Mouse (Mus musculus) forebrain, embryonic 14.5 days (tissue): Measurements from ENCODE around the gene Map3k5. TPM values are rescaled to one million over a fixed set of nuclear protein-coding genes. Genes with fewer than 3 reads are reported as not detected.
A peak's percentile ranks its signal among the peaks of the same experiment; 100 is the strongest.

Experiments
- ATAC-seq: fragments of 200-750 bp; cut with Nextera tagmentation; 2 replicates; pipeline ENCODE4 v1.8.0; 2017; ENCODE audit warnings: mild to moderate bottlenecking, moderate library complexity
- DNase-seq: peaks from one replicate; pipeline ENCODE4 v3.0.0-alpha.2; 2015; ENCODE audit warnings: low spot score
- H3K27ac ChIP-seq: fragments of 300-500 bp; sonication (generic); 2 replicates; pipeline ENCODE4 v1.5.1; 2014; ENCODE audit warnings: low read depth, mild to moderate bottlenecking, control low read depth, low read length, moderate library complexity
- H3K27me3 ChIP-seq: fragments of 300-500 bp; sonication (generic); replicated peaks from 2 replicates; pipeline ENCODE4 v1.6.1; 2014; ENCODE audit warnings: low read length, control low read depth, mixed read lengths; ENCODE audit not compliant: control insufficient read depth, insufficient read depth
- H3K36me3 ChIP-seq: fragments of 300-500 bp; sonication (generic); 2 replicates; pipeline ENCODE4 v1.6.1; 2014; ENCODE audit warnings: low read length, control low read depth; ENCODE audit not compliant: control insufficient read depth, insufficient read depth
- H3K4me1 ChIP-seq: fragments of 300-500 bp; sonication (generic); 2 replicates; pipeline ENCODE4 v1.6.1; 2014; ENCODE audit warnings: antibody characterized with exemption, low read length, control low read depth; ENCODE audit not compliant: control insufficient read depth, insufficient read depth
- H3K4me2 ChIP-seq: fragments of 300-500 bp; sonication (generic); 2 replicates; pipeline ENCODE4 v1.6.1; 2014; ENCODE audit warnings: mild to moderate bottlenecking, control low read depth, low read length
- H3K4me3 ChIP-seq: fragments of 300-500 bp; sonication (generic); 2 replicates; pipeline ENCODE4 v1.5.1; 2014; ENCODE audit warnings: low read depth, low read length, control low read depth
- H3K9ac ChIP-seq: fragments of 300-500 bp; sonication (generic); 2 replicates; pipeline ENCODE4 v1.6.1; 2014; ENCODE audit warnings: mild to moderate bottlenecking, low read length, control low read depth, moderate library complexity
- H3K9me3 ChIP-seq: fragments of 300-500 bp; sonication (generic); replicated peaks from 2 replicates; pipeline ENCODE4 v1.6.1; 2016; ENCODE audit warnings: low read length, control low read depth, mixed read lengths; ENCODE audit not compliant: control insufficient read depth
- WGBS: fragments of 180-500 bp; shearing (Covaris S2); extraction: QIAGEN DNeasy Blood & Tissue Kit; methylation state at CpG from one replicate; pipeline ENCODE4 v1.1.7; 2014; 5-methylcytosine and 5-hydroxymethylcytosine counted together
- polyA plus RNA-seq: library from polyadenylated mRNA; unstranded; fragments of >200 nt; fragmentation: Nextera tagmentation; extraction: Ambion mirVana; gene quantifications from 2 replicates; pipeline ENCODE4 v1.2.1, GENCODE M21; 2014

Gene Map3k5
- polyA plus RNA-seq, 1 experiment from 2014 or later = 0.72 TPM

DNA sequence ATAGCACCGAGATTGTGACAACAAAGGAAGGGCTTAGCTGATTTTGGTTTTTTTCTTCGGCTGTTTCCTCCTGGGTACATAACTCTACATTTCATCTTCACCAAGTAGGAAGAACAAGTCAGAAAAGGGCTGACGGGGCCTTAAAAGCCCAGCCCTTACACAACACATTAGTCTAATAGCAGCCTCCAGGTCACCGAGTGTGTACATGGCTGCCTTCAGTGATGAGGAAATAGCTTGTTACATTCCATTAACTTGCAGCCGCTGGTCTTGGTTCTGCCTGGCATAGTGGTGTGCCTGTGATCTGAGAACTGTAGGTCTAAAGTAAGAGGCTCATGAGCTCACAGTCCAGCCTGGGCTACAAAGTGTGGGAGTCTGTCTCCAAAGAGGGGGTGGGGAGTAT lies 230.5 kb downstream of the Map3k5 start:
- H3K4me3 ChIP-seq = no peak overlapping the region
- ATAC-seq = no peak
- WGBS = 95% methylated on average over 5 of the region's 5 CpGs

DNA sequence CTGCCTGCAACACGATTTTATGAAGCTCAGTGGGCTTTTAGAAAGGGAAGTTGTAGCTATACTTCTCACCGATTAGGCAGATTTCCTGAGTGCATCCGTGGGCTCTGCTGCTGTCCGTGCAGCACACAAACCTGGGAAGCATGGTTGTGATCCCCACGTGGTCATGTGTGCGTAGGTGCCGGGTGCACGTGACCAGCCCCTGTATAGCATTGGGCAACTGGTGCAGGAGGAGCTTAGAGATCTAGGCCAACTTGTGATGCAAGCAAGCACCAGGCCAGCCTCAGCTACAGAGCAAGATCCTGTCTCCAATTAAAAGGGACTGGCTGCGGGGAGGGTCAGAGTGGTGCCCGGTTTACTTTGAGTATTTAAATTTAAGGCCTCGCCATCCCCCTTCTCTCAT lies 232.5 kb downstream of the Map3k5 start:
- Histone ChIP-seq H3K27me3 (no peaks in the 10 kb centered on the region), H3K9ac (no peak overlapping the region), H3K4me1 (peaks cover 14% of the 10 kb centered on the region), H3K4me3 (no peak overlapping the region), H3K4me2 (no peak overlapping the region), H3K9me3 (no peaks in the 10 kb centered on the region), H3K36me3 (no peaks in the 10 kb centered on the region), H3K27ac (no peak overlapping the region)
- no peak for ATAC-seq
- 74% methylated on average over 11 of the region's 11 CpGs for WGBS
- no peak for DNase-seq

More for the DNA sequence above, 230.5 kb downstream of the Map3k5 start:
- H3K9me3 ChIP-seq = no peaks in the 10 kb centered on the region
- no peak overlapping the region for H3K9ac ChIP-seq
- no peak overlapping the region for H3K27ac ChIP-seq
- DNase-seq = no peak
- H3K27me3 ChIP-seq = no peaks in the 10 kb centered on the region
- H3K36me3 ChIP-seq = no peaks in the 10 kb centered on the region
- H3K4me1 ChIP-seq = no peaks in the 10 kb centered on the region
- no peak overlapping the region for H3K4me2 ChIP-seq

DNA sequence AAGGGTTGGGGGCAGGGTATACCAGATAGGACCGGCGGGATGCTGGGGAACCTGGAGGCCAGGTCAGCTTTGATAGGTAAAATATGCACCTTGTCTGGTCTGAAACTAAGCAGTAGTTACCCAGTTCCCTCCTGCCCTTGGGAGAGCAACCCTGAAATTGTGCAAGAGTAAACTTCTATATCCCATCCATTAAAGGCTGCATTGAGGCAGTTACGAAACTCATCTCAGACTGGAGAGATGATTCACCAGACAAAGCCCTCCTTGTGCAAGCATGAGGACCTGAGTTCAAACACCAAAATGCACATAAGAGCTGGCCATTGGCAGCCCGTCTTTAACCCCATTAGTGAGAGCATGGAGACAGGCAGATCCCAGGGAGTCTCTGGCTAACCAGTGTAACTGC lies 233.2 kb downstream of the Map3k5 start:
- ATAC-seq (no peak), DNase-seq (no peak)
- Histone ChIP-seq H3K4me1 (peaks cover 14% of the 10 kb centered on the region), H3K27me3 (no peaks in the 10 kb centered on the region), H3K4me2 (no peak overlapping the region), H3K36me3 (no peaks in the 10 kb centered on the region), H3K9ac (no peak overlapping the region), H3K4me3 (no peak overlapping the region), H3K27ac (no peak overlapping the region), H3K9me3 (no peaks in the 10 kb centered on the region)
- WGBS = 94% methylated on average over 4 of the region's 4 CpGs

DNA sequence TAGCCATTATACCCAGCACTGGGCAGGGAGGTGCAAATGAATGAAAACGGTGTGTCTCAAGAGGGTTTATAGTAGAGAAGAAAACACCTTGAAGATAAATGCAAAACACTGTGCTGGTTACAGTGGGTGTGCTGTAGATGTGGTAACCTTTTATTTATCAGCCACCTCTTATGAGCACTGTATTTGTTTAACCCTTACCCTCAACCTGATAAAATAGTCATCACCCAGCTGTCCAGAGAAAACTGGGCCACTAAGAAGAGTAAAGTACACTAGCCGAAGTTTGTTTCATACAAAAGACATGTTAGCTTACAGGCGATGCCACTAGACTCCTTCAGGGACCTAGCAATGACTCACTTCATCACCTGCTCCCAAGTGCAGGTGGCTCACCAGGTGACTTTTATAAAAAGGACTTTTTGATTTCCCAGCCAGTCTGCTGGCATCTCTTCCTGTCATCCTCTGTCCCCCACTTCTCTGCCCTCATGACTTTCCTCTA lies 235.0 kb downstream of the Map3k5 start:
- H3K4me2 ChIP-seq = no peak overlapping the region
- no peaks in the 10 kb centered on the region for H3K9me3 ChIP-seq
- no peaks in the 10 kb centered on the region for H3K36me3 ChIP-seq
- ATAC-seq = no peak
- no peak overlapping the region for H3K4me3 ChIP-seq
- H3K4me1 ChIP-seq = peaks cover 14% of the 10 kb centered on the region
- 88% methylated on average over 3 of the region's 3 CpGs for WGBS
- no peak overlapping the region for H3K9ac ChIP-seq
- DNase-seq = no peak
- H3K27me3 ChIP-seq = no peaks in the 10 kb centered on the region
- H3K27ac ChIP-seq = no peak overlapping the region

DNA sequence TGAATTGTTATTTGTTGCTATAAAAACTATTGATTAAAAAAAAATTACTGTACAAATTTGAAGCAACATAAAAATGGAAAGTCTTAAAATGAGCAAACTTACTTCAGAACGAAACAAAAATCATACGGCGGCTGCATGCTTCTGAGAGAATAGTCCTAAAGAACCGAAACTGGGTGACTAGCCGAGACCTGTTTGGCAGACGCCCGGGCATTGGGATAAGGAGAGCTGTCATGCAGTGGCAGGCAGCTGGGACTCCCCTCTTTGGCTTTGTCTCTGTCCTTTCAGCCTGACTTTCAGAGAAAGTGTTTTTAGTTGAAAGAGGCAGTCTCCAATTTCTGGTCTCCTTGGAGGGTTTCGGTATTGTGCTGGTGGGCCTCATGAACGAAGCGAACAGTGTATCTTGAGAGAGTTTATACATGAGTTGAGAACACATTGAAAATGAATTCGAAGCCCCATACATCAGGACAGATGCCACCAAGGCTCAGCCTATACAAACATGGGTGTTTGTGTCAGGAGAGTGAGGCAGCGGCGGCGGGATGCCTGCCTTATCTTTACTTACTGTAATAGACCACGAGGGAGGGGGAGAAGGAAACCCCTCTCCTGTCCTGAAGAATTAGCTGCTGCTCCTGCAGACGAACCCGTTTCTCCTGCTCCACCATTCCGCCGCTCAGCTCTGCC lies 235.8 kb downstream of the Map3k5 start:
- peak overlapping the region; percentile 56 for H3K9ac ChIP-seq
- no peaks in the 10 kb centered on the region for H3K9me3 ChIP-seq
- no peak; the same call in 1 of the 2 replicates for ATAC-seq
- WGBS = 18% methylated on average over 19 of the region's 19 CpGs
- no peaks in the 10 kb centered on the region for H3K36me3 ChIP-seq
- no peak overlapping the region for H3K27ac ChIP-seq
- H3K4me3 ChIP-seq = peak overlapping the region; percentile 23
- H3K27me3 ChIP-seq = no peaks in the 10 kb centered on the region
- DNase-seq = peak; percentile 39
- peak overlapping the region; percentile 63 for H3K4me2 ChIP-seq
- H3K4me1 ChIP-seq = peaks cover 14% of the 10 kb centered on the region

DNA sequence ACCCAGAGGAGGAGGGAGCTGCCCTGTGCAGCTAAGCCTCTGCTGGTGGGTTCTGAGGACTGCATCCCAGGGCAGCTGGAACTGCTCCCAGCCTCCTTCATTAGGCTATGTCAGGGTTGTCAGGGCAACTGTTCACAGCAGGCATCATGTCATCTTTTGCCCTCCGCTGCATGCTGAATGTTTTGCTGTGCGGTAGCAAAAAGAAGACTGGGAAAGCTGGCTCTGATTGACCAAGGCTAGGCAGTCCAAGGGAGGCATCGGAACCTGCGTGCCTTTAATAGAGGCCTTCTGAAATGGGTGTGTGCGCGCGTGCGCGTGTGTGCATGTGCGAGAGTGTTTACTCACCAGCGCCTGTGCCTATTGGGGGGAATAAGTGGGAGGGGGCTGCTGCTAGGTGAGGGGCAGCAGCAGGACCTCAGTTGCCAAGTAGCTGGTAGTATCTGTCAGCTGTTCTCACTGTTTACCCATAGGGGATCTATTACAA lies 236.4 kb downstream of the Map3k5 start:
- no peak overlapping the region for H3K27ac ChIP-seq
- ATAC-seq (peak; percentile 97), DNase-seq (peak; percentile 95)
- peak overlapping the region; percentile 56 for H3K9ac ChIP-seq
- peak overlapping the region; percentile 63 for H3K4me2 ChIP-seq
- 8% methylated on average over 11 of the region's 11 CpGs for WGBS
- H3K36me3 ChIP-seq = no peaks in the 10 kb centered on the region
- H3K9me3 ChIP-seq = no peaks in the 10 kb centered on the region
- H3K4me3 ChIP-seq = peak overlapping the region; percentile 23
- no peaks in the 10 kb centered on the region for H3K27me3 ChIP-seq
- peaks cover 14% of the 10 kb centered on the region for H3K4me1 ChIP-seq

DNA sequence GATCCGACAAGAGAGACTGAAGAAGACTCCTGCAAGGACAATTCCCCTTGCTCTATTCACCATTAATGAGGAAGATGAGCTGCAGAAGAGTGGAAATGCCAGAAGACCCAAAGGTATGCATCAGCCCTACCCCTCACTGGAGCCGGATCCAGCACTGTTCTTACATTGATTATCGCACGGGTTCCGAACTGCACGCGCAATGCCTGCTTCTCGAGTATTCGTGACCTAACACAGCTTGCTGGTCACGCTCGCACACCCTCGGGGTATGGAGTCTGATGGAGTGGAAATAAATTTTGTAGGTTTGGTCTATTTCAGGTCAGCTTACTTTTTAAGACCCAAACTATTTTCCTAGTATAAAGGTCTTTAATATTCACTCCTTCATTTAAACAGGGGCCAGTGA lies 236.9 kb downstream of the Map3k5 start:
- WGBS = 64% methylated on average over 12 of the region's 12 CpGs
- H3K36me3 ChIP-seq = no peaks in the 10 kb centered on the region
- ATAC-seq (no peak; the same call in none of the 2 replicates), DNase-seq (no peak)
- H3K4me3 ChIP-seq = peak overlapping the region; percentile 23; the same call in 1 of the 2 replicates
- no peaks in the 10 kb centered on the region for H3K27me3 ChIP-seq
- no peak overlapping the region for H3K27ac ChIP-seq
- H3K9me3 ChIP-seq = no peaks in the 10 kb centered on the region
- H3K4me2 ChIP-seq = peak overlapping the region; percentile 63
- peak overlapping the region; percentile 56; the same call in 1 of the 2 replicates for H3K9ac ChIP-seq
- H3K4me1 ChIP-seq = peaks cover 14% of the 10 kb centered on the region

DNA sequence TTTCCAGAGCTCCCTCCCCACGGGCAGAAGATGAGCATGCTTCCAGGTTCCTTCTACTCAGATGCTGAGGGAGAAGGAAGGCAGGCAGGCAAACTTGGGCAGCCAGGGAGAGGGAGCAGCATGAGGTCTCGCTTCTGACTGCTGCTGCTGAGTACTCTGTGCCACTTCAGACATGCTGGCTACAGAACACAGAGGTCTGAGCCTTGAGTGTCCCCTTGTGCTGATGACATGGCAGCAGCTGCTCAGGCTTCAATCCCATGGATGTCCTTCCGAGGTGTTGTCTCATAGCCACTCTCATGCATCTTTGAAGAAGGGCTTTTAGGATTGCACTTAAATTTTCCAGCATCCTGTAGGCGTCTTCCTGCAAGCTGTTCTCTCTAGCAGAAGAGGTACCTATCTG lies 237.5 kb downstream of the Map3k5 start:
- H3K4me1 ChIP-seq = peaks cover 14% of the 10 kb centered on the region
- no peak overlapping the region; the same call in 1 of the 2 replicates for H3K4me2 ChIP-seq
- 65% methylated on average over 4 of the region's 4 CpGs for WGBS

DNA sequence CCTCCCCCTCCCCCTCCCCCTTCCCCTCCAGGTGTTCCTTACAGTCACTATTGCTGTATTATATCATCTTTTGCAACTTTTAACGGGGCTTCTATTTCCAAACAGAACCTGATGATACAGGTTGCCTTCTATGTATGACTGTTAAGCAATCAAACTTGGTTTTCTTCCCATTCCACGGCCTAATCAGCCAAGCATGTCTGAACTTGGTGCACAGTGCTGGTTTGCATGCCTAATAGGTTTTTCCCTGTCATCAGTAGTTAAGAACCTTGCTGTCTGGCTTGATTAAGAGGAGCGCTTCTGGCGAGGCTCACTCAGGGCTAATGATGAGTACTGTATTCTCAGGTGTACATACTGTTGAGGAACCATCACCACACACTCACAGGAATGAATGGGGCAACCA lies 239.5 kb downstream of the Map3k5 start:
- Histone ChIP-seq H3K27ac (no peak overlapping the region), H3K9me3 (no peaks in the 10 kb centered on the region), H3K36me3 (no peaks in the 10 kb centered on the region), H3K27me3 (no peaks in the 10 kb centered on the region), H3K4me2 (no peak overlapping the region), H3K4me1 (peaks cover 14% of the 10 kb centered on the region), H3K9ac (no peak overlapping the region), H3K4me3 (no peak overlapping the region)
- no peak for ATAC-seq
- 82% methylated on average over 4 of the region's 4 CpGs for WGBS
- no peak for DNase-seq

More for the DNA sequence above, 237.5 kb downstream of the Map3k5 start:
- ATAC-seq (no peak), DNase-seq (no peak)
- Histone ChIP-seq H3K27ac (no peak overlapping the region), H3K27me3 (no peaks in the 10 kb centered on the region), H3K4me3 (no peak overlapping the region), H3K9ac (no peak overlapping the region), H3K9me3 (no peaks in the 10 kb centered on the region), H3K36me3 (no peaks in the 10 kb centered on the region)
